Mouse (Mus musculus) kidney, embryonic 14.5 days (tissue): ENCODE measurements around the gene Ciapin1. TPM values are rescaled to one million over a fixed set of nuclear protein-coding genes. Genes with fewer than 3 reads are reported as not detected.
A peak's percentile ranks its signal among the peaks of the same experiment; 100 is the strongest.

Experiments used
- ATAC-seq: fragments of 200-750 bp; cut with Nextera tagmentation; 2 replicates; pipeline ENCODE4 v1.8.0; 2017; ENCODE audit warnings: moderate number of reproducible peaks, mild to moderate bottlenecking, moderate TSS enrichment, moderate library complexity; ENCODE audit not compliant: low FRiP score, low TSS enrichment
- H3K27ac ChIP-seq: fragments of 300-500 bp; sonication (generic); 2 replicates; pipeline ENCODE4 v1.5.1; 2014; ENCODE audit warnings: low read depth, mild to moderate bottlenecking, low read length, moderate library complexity, mixed read lengths
- H3K27me3 ChIP-seq: fragments of 300-500 bp; sonication (generic); 2 replicates; pipeline ENCODE4 v1.6.1; 2014; ENCODE audit warnings: mild to moderate bottlenecking, low read length; ENCODE audit not compliant: control insufficient read depth, insufficient read depth
- H3K36me3 ChIP-seq: fragments of 300-500 bp; sonication (generic); 2 replicates; pipeline ENCODE4 v1.6.1; 2014; ENCODE audit warnings: low read length, mixed read lengths; ENCODE audit not compliant: control insufficient read depth, insufficient read depth
- H3K4me1 ChIP-seq: fragments of 300-500 bp; sonication (generic); 2 replicates; pipeline ENCODE4 v1.6.1; 2014; ENCODE audit warnings: low read length, mixed read lengths; ENCODE audit not compliant: control insufficient read depth, insufficient read depth
- H3K4me2 ChIP-seq: fragments of 300-500 bp; sonication (generic); replicated peaks from 2 replicates; pipeline ENCODE4 v1.6.1; 2014; ENCODE audit warnings: low read depth, mild to moderate bottlenecking, low read length
- H3K4me3 ChIP-seq: fragments of 300-500 bp; sonication (generic); 2 replicates; pipeline ENCODE4 v1.5.1; 2014; ENCODE audit warnings: mild to moderate bottlenecking, low read length
- H3K9ac ChIP-seq: fragments of 300-500 bp; sonication (generic); 2 replicates; pipeline ENCODE4 v1.6.1; 2014; ENCODE audit warnings: low read depth, mild to moderate bottlenecking, low read length, moderate library complexity
- H3K9me3 ChIP-seq: fragments of 300-500 bp; sonication (generic); 2 replicates; pipeline ENCODE4 v1.6.1; 2016; ENCODE audit warnings: low read length; ENCODE audit not compliant: control insufficient read depth
- WGBS: fragments of 180-500 bp; shearing (Covaris S2); extraction: QIAGEN DNeasy Blood & Tissue Kit; methylation state at CpG from one replicate; pipeline ENCODE4 v1.1.7; 2014; 5-methylcytosine and 5-hydroxymethylcytosine counted together
- polyA plus RNA-seq: library from polyadenylated mRNA; unstranded; fragments of >200 nt; fragmentation: Nextera tagmentation; extraction: Ambion mirVana; gene quantifications from 2 replicates; pipeline ENCODE4 v1.2.1, GENCODE M21; 2014

Ciapin1 gene
- polyA plus RNA-seq, 1 experiment from 2014 or later, result 102 TPM

GRCm38 (mm10) chr8:94807506-94807905 lies 30.7 kb downstream of the Ciapin1 start:
- Histone ChIP-seq H3K4me3 (no peak overlapping the region), H3K27ac (no peak overlapping the region), H3K36me3 (no peaks in the 10 kb centered on the region), H3K27me3 (no peaks in the 10 kb centered on the region), H3K9me3 (no peaks in the 10 kb centered on the region), H3K9ac (no peak overlapping the region; the same call in 1 of the 2 replicates), H3K4me2 (no peak overlapping the region), H3K4me1 (no peaks in the 10 kb centered on the region; the same call in 1 of the 2 replicates)
- ATAC-seq, result peak; percentile 38; the same call in 1 of the 2 replicates
- 48% methylated on average over 7 of the region's 7 CpGs for WGBS

DNA sequence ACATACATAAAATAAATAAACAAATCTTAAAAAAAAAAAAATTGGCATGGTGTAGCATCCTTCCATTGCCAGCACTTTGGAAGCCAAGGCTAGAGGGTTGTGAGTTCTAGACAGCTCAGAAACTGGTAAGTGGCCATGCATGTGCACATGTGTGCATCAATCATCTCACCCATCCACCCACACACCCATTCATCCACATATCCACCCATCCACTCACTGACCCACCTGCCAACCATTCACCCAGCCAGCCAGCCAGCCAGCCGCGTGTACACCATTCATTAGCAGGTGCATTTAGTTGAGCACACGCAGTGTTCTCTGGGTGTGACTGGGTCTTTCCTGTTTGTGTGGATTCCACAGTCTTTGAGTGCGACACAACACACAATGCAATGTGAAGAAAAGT lies 32.3 kb downstream of the Ciapin1 start:
- ATAC-seq, result no peak
- no peaks in the 10 kb centered on the region for H3K9me3 ChIP-seq
- no peaks in the 10 kb centered on the region for H3K36me3 ChIP-seq
- no peaks in the 10 kb centered on the region for H3K27me3 ChIP-seq
- no peak overlapping the region for H3K4me3 ChIP-seq
- WGBS, result 81% methylated on average over 4 of the region's 4 CpGs
- H3K27ac ChIP-seq, result no peak overlapping the region
- H3K4me2 ChIP-seq, result no peak overlapping the region
- H3K4me1 ChIP-seq, result no peaks in the 10 kb centered on the region
- no peak overlapping the region for H3K9ac ChIP-seq

- WGBS, result 50% methylated on average over 10 of the region's 10 CpGs
- no peaks in the 10 kb centered on the region for H3K4me1 ChIP-seq
- no peak overlapping the region for H3K4me3 ChIP-seq
- H3K4me2 ChIP-seq, result no peak overlapping the region
- no peaks in the 10 kb centered on the region for H3K9me3 ChIP-seq
- ATAC-seq, result no peak
- H3K9ac ChIP-seq, result no peak overlapping the region
- H3K27ac ChIP-seq, result no peak overlapping the region
- no peaks in the 10 kb centered on the region for H3K36me3 ChIP-seq
- H3K27me3 ChIP-seq, result no peaks in the 10 kb centered on the region
Observed at GRCm38 (mm10) chr8:94804546-94805340, 33.4 kb downstream of the Ciapin1 start.

- no peak for ATAC-seq
- 66% methylated on average over 6 of the region's 6 CpGs for WGBS
Observed at GRCm38 (mm10) chr8:94803551-94803950, 34.6 kb downstream of the Ciapin1 start.

GRCm38 (mm10) chr8:94802375-94802774 lies 35.8 kb downstream of the Ciapin1 start:
- Histone ChIP-seq H3K4me1 (no peaks in the 10 kb centered on the region), H3K4me3 (no peak overlapping the region), H3K27me3 (no peaks in the 10 kb centered on the region), H3K27ac (no peak overlapping the region), H3K36me3 (no peaks in the 10 kb centered on the region), H3K9ac (no peak overlapping the region), H3K9me3 (no peaks in the 10 kb centered on the region), H3K4me2 (no peak overlapping the region)
- no peak for ATAC-seq
- 71% methylated on average over 4 of the region's 4 CpGs for WGBS

More at GRCm38 (mm10) chr8:94803551-94803950, 34.6 kb downstream of the Ciapin1 start:
- no peaks in the 10 kb centered on the region for H3K27me3 ChIP-seq
- no peak overlapping the region for H3K9ac ChIP-seq
- H3K27ac ChIP-seq, result no peak overlapping the region
- no peaks in the 10 kb centered on the region for H3K4me1 ChIP-seq
- H3K4me2 ChIP-seq, result no peak overlapping the region
- no peaks in the 10 kb centered on the region for H3K36me3 ChIP-seq
- H3K4me3 ChIP-seq, result no peak overlapping the region
- no peaks in the 10 kb centered on the region for H3K9me3 ChIP-seq

- Histone ChIP-seq H3K4me1 (no peaks in the 10 kb centered on the region), H3K4me3 (no peak overlapping the region), H3K4me2 (no peak overlapping the region), H3K36me3 (no peaks in the 10 kb centered on the region), H3K27ac (no peak overlapping the region), H3K9ac (no peak overlapping the region), H3K27me3 (no peaks in the 10 kb centered on the region), H3K9me3 (no peaks in the 10 kb centered on the region)
- WGBS, result 37% methylated on average over 14 of the region's 14 CpGs
- no peak for ATAC-seq
Observed at GRCm38 (mm10) chr8:94801293-94802095, 36.7 kb downstream of the Ciapin1 start.

GRCm38 (mm10) chr8:94800278-94800968 lies 37.7 kb downstream of the Ciapin1 start:
- no peak for ATAC-seq

DNA sequence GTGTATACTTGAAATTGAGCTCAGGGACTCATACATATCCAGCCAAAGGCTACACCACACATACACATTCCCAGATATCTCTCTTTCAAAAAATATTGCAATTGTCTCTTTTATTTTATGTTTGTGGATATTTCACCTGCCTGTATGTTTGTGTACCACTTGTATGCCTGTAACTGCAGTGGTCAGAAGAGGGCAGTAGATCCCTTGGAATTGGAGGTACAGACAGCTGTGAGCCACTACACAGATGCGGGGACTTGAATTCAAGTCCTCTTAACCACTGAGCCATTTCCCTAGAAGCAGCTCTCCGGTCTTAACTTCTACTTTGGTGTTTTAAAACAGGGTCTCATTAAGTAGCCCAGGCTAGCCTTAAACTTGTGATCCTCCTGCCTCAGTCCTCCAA lies 43.4 kb downstream of the Ciapin1 start:
- Histone ChIP-seq H3K36me3 (no peaks in the 10 kb centered on the region), H3K27me3 (no peaks in the 10 kb centered on the region), H3K9me3 (no peaks in the 10 kb centered on the region), H3K9ac (no peak overlapping the region), H3K4me2 (no peak overlapping the region), H3K4me3 (no peak overlapping the region), H3K27ac (no peak overlapping the region), H3K4me1 (no peaks in the 10 kb centered on the region)
- 96% methylated on average over 2 of the region's 2 CpGs for WGBS
- no peak for ATAC-seq

More at GRCm38 (mm10) chr8:94800278-94800968, 37.7 kb downstream of the Ciapin1 start:
- Histone ChIP-seq H3K4me2 (no peak overlapping the region), H3K27me3 (no peaks in the 10 kb centered on the region), H3K9me3 (no peaks in the 10 kb centered on the region), H3K4me1 (no peaks in the 10 kb centered on the region), H3K9ac (no peak overlapping the region), H3K27ac (no peak overlapping the region), H3K4me3 (no peak overlapping the region), H3K36me3 (no peaks in the 10 kb centered on the region)
- WGBS, result 56% methylated on average over 7 of the region's 7 CpGs
